ENCODE assay signal across 8 mouse cellular contexts in genomic region chr1:64617715-64617984, GRCm38 (mm10). TPM values are rescaled to one million over a fixed set of nuclear protein-coding genes. Genes with fewer than 3 reads are reported as not detected.
DNase-seq lines count a peak whose midpoint lies in the region; ATAC-seq and TF ChIP-seq lines count a peak whose summit lies in the region.

No protein-coding gene starts in this region.

- H3K36me3 ChIP-seq in embryonic facial prominence, embryonic 14.5 days (ENCODE audit: control insufficient read depth, insufficient read depth, low read length): 0 out of 2 replicates have a peak, but pooled peaks cover 4% of the 10 kb centered on the region
- peaks cover 6% of the 10 kb centered on the region; the same call in 1 of the 2 replicates for H3K36me3 ChIP-seq in heart, embryonic 10.5 days
- peaks cover 10% of the 10 kb centered on the region for H3K36me3 ChIP-seq in kidney, embryonic 15.5 days
- no peaks in the 10 kb centered on the region for H3K36me3 ChIP-seq in liver, adult 2 months (ENCODE audit: control insufficient read depth, insufficient read depth, low read length)
- H3K36me3 ChIP-seq in splenic B cell, adult 2 months (ENCODE audit: control insufficient read depth, insufficient read depth, low read length, poor library complexity, severe bottlenecking): no peaks in the 10 kb centered on the region

- TF ChIP-seq CTCF in bone marrow, adult 2 months (IDR thresholded peaks at IDR 0.05; ENCODE audit: control insufficient read depth, insufficient read depth, low read length): peak; percentile 76
- TF ChIP-seq CTCF in liver, adult 2 months (IDR thresholded peaks at IDR 0.05; ENCODE audit: low read depth, low read length): peak; percentile 87

- H3K4me2 ChIP-seq in embryonic facial prominence, embryonic 14.5 days (ENCODE audit: low read depth, low read length): peak overlapping the region; percentile 70
- peak overlapping the region; percentile 90 for H3K4me2 ChIP-seq in kidney, embryonic 15.5 days

- H3K79me2 ChIP-seq in liver, adult 2 months (ENCODE audit: control insufficient read depth, insufficient read depth, low read length): no peaks in the 10 kb centered on the region; the same call in 1 of the 2 replicates

- peaks cover 2% of the 10 kb centered on the region; the same call in 1 of the 2 replicates for H3K4me1 ChIP-seq in bone marrow, adult 2 months (ENCODE audit: control insufficient read depth, insufficient read depth, low read length)
- H3K4me1 ChIP-seq in embryonic facial prominence, embryonic 14.5 days (ENCODE audit: control insufficient read depth, insufficient read depth, low read length): peaks cover 16% of the 10 kb centered on the region
- peaks cover 8% of the 10 kb centered on the region for H3K4me1 ChIP-seq in heart, embryonic 10.5 days
- peaks cover 31% of the 10 kb centered on the region for H3K4me1 ChIP-seq in kidney, embryonic 15.5 days
- peaks cover 1% of the 10 kb centered on the region; the same call in 1 of the 2 replicates for H3K4me1 ChIP-seq in liver, adult 2 months (ENCODE audit: control insufficient read depth, insufficient read depth, low read length)

- H3K4me3 ChIP-seq in bone marrow, adult 2 months (replicated peaks; ENCODE audit: control insufficient read depth, low read depth, low read length): peak overlapping the region; percentile 96
- peak overlapping the region; percentile 82 for H3K4me3 ChIP-seq in embryonic facial prominence, embryonic 14.5 days (ENCODE audit: low read depth, low read length)
- H3K4me3 ChIP-seq in heart, embryonic 10.5 days: peak overlapping the region; percentile 76
- peak overlapping the region; percentile 84 for H3K4me3 ChIP-seq in kidney, embryonic 15.5 days (replicated peaks)
- H3K4me3 ChIP-seq in liver, adult 2 months (ENCODE audit: insufficient read depth, low read depth, low read length): peak overlapping the region; percentile 86

- peak overlapping the region; percentile 90 for H3K27ac ChIP-seq in bone marrow, adult 2 months (ENCODE audit: control insufficient read depth, insufficient read depth, low read depth, low read length, poor library complexity)
- H3K27ac ChIP-seq in embryonic facial prominence, embryonic 14.5 days (replicated peaks; ENCODE audit: low read depth, low read length): peak overlapping the region; percentile 97
- H3K27ac ChIP-seq in heart, embryonic 10.5 days: peak overlapping the region; percentile 96
- peak overlapping the region; percentile 99 for H3K27ac ChIP-seq in kidney, embryonic 15.5 days
- H3K27ac ChIP-seq in liver, adult 2 months (replicated peaks; ENCODE audit: insufficient read depth, low read depth, low read length): peak overlapping the region; percentile 72

- peak; percentile 87 for DNase-seq in A20 (ENCODE audit: low read depth, low spot score)
- DNase-seq in embryonic facial prominence, embryonic 14.5 days (ENCODE audit: low spot score): peak; percentile 90
- peak; percentile 94 for DNase-seq in heart, embryonic 10.5 days (ENCODE audit: low spot score)
- peak; percentile 55 for DNase-seq in liver, adult 2 months (ENCODE audit: extremely low read depth, low read depth, low spot score)
- DNase-seq in naive thymus-derived CD4-positive, alpha-beta T cell, adult 2 months (ENCODE audit: low read depth): peak; percentile 77
- peak; percentile 71 for DNase-seq in splenic B cell, adult 2 months (ENCODE audit: low read depth, low spot score)

- H3K9me3 ChIP-seq in embryonic facial prominence, embryonic 14.5 days (ENCODE audit: control insufficient read depth, low read length): no peaks in the 10 kb centered on the region
- no peaks in the 10 kb centered on the region for H3K9me3 ChIP-seq in heart, embryonic 10.5 days
- H3K9me3 ChIP-seq in kidney, embryonic 15.5 days (replicated peaks): no peaks in the 10 kb centered on the region

- H3K9ac ChIP-seq in embryonic facial prominence, embryonic 14.5 days (ENCODE audit: low read depth, low read length): peak overlapping the region; percentile 94
- H3K9ac ChIP-seq in kidney, embryonic 15.5 days: peak overlapping the region; percentile 84
- H3K9ac ChIP-seq in liver, adult 2 months (ENCODE audit: low read depth, low read length): peak overlapping the region; percentile 87

- WGBS in bone marrow, adult 2 months: 1% methylated on average over 15 of the region's 15 CpGs
- 0% methylated on average over 2 of the region's 15 CpGs for WGBS in embryonic facial prominence, embryonic 14.5 days
- WGBS in heart, embryonic 10.5 days: under 1% methylated on average over 15 of the region's 15 CpGs
- WGBS in kidney, embryonic 15.5 days: under 1% methylated on average over 15 of the region's 15 CpGs
- under 1% methylated on average over 15 of the region's 15 CpGs for WGBS in liver, adult 2 months

- no peak for TF ChIP-seq POLR2A in bone marrow, adult 2 months (IDR thresholded peaks at IDR 0.05; ENCODE audit: borderline replicate concordance, control insufficient read depth, low read depth, low read length)
- no peak for TF ChIP-seq POLR2A in liver, adult 2 months (IDR thresholded peaks at IDR 0.05; ENCODE audit: extremely low read depth, insufficient read depth, low read length)

- peak; percentile 87 for ATAC-seq in embryonic facial prominence, embryonic 14.5 days (ENCODE audit: low read depth)
- peak; percentile 89 for ATAC-seq in kidney, embryonic 15.5 days (replicated peaks; ENCODE audit: low FRiP score)

- no peaks in the 10 kb centered on the region for H3K27me3 ChIP-seq in embryonic facial prominence, embryonic 14.5 days (replicated peaks; ENCODE audit: control insufficient read depth, insufficient read depth, low read length)
- H3K27me3 ChIP-seq in heart, embryonic 10.5 days (ENCODE audit: insufficient read depth, poor library complexity, severe bottlenecking): no peaks in the 10 kb centered on the region
- no peaks in the 10 kb centered on the region for H3K27me3 ChIP-seq in kidney, embryonic 15.5 days
- H3K27me3 ChIP-seq in liver, adult 2 months (ENCODE audit: control insufficient read depth, insufficient read depth, low read length): no peaks in the 10 kb centered on the region
- no peaks in the 10 kb centered on the region for H3K27me3 ChIP-seq in splenic B cell, adult 2 months (ENCODE audit: control insufficient read depth, insufficient read depth, low read length, poor library complexity, severe bottlenecking)

RNA-seq across cellular contexts. Expression of gene Mettl21a, which starts 0.6 kb away (rescaled TPM):
- polyA plus RNA-seq in bone marrow, adult 2 months (2011; ENCODE audit: insufficient read depth, insufficient read length, low replicate concordance, missing spikeins): 1.6 and 5.4 TPM in 2 replicates
- polyA plus RNA-seq in embryonic facial prominence, embryonic 14.5 days (2014; fragmentation: Nextera tagmentation; extraction: Ambion mirVana): 26.4 TPM in 2 replicates
- polyA plus RNA-seq in heart, embryonic 10.5 days (2016; fragmentation: Nextera tagmentation; extraction: Ambion mirVana): 14.7 and 14.9 TPM in 2 replicates
- 17.7 and 20.2 TPM in 2 replicates for polyA plus RNA-seq in kidney, embryonic 15.5 days (2015; fragmentation: Nextera tagmentation; extraction: Ambion mirVana)
- 6.9 and 7.0 TPM in 2 replicates for total RNA-seq in liver, adult 2 months (2014; rRNA removed)
- 6.0 and 9.1 TPM in 2 replicates for polyA plus RNA-seq in liver, adult 2 months (2012; rRNA removed)

Comparison
In these comparisons a context has a peak if more than half of its experiments do, and no peak if none do; other contexts are left out.
1. Peak in every context shown above with its lines: DNase-seq, ATAC-seq, H3K4me3 ChIP-seq and H3K27ac ChIP-seq.